Mouse (Mus musculus) activated CD4-positive, CD25-positive, alpha-beta regulatory T cell, adult 4 months (primary cell): ENCODE data around the gene Usp44. TPM values are rescaled to one million over a fixed set of nuclear protein-coding genes. Genes with fewer than 3 reads are reported as not detected.

ENCODE experiments used
- polyA plus RNA-seq, 2 experiments: library from polyadenylated mRNA; unstranded; fragments of 100-300 nt; shearing (Covaris generic); gene quantifications; one replicate each; pipeline ENCODE4 v1.2.1; 2017

Usp44 gene
- polyA plus RNA-seq, 2 experiments from 2014 or later, result 0.17 TPM; not detected in 1

Other genes starting within 250 kb of the Usp44 start
- gene Snrpf, start 241.8 kb upstream of the Usp44 start, polyA plus RNA-seq, result 10 to 100 TPM; 60.9 to 86.3 TPM
- gene Ntn4, start 190.9 kb upstream of the Usp44 start, polyA plus RNA-seq, result 1 to 10 TPM in 1 of 2 experiments, under 1 TPM in 1; 0.24 to 1.4 TPM
- 100 to 1,000 TPM; 188 to 241 TPM for gene Metap2, start 65.5 kb downstream of the Usp44 start, polyA plus RNA-seq
- gene Vezt, start 204.3 kb downstream of the Usp44 start, polyA plus RNA-seq, result 10 to 100 TPM in 1 of 2 experiments, 1 to 10 TPM in 1; 6.1 to 15.1 TPM
- 1 to 10 TPM; 1.1 to 1.2 TPM for gene Fgd6, start 204.4 kb downstream of the Usp44 start, polyA plus RNA-seq